ENCODE assay signal across 13 mouse cellular contexts in the genomic region with DNA sequence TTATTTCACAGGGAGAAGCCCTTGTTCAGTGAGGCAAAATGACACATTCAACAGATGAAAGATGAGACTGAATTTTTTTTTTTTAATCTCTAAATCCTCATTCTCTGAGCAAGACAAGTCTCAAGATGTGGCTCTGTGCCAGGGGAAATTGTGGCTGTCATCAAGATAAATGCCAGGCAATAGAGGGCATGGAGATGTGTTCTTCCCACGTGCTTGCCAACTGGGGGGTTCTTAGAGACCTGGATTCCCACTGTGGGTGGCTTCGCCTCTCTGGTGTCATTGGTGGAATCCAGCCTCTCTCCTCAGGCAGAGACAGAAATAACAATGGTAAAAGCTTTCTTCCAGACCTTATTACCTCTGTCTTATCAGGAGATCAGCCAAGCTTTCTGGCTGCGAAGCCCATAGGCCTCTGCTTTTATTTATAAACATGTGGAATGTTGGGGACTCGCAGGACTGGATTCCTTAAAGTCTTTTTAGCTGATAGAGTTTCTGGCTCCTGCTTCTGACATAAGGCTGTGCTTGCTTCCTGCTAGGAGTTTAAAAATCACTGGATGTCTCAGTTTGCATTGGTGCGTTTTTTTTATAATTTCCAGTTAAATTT. TPM values are rescaled to one million over a fixed set of nuclear protein-coding genes. Genes with fewer than 3 reads are reported as not detected.
A peak's percentile ranks its signal among the peaks of the same experiment; 100 is the strongest.
DNase-seq lines count a peak whose midpoint lies in the region; ATAC-seq and TF ChIP-seq lines count a peak whose summit lies in the region.
"Had no signal": no experiment of that assay in that cellular context is flagged by ENCODE, and none has a peak within 500 bp of the region (broad histone marks: within the 10 kb centered on the region; RNA-seq: fewer than 3 reads in every experiment).

No protein-coding gene starts in this region.

- no peak for TF ChIP-seq CTCF in hindbrain, postnatal 0 days (IDR thresholded peaks at IDR 0.05; ENCODE audit: low read depth)

- peak; percentile 25 for DNase-seq in forebrain, embryonic 14.5 days (ENCODE audit: low spot score)
- DNase-seq in hindbrain, postnatal 0 days (ENCODE audit: low spot score), result peak; percentile 46
- peak; percentile 39 for DNase-seq in right cerebral cortex, adult 18-20 months
- no peak for DNase-seq in right cerebral cortex, postnatal 25 days
- DNase-seq in gastrocnemius, adult 18-20 months (ENCODE audit: low spot score), result no peak
- DNase-seq: gastrocnemius, postnatal 14 days; spleen, adult 18-20 months had no signal

- WGBS in forebrain, embryonic 14.5 days, result 83% methylated on average over 5 of the region's 5 CpGs
- 70% methylated on average over 5 of the region's 5 CpGs for WGBS in forebrain, embryonic 16.5 days
- 58% methylated on average over 5 of the region's 5 CpGs for WGBS in hindbrain, postnatal 0 days
- WGBS in hindbrain, embryonic 16.5 days, result 65% methylated on average over 5 of the region's 5 CpGs
- 59% methylated on average over 5 of the region's 5 CpGs for WGBS in limb, embryonic 15.5 days

- no peak overlapping the region for H3K4me3 ChIP-seq in forebrain, embryonic 14.5 days (ENCODE audit: low read depth, low read length)
- H3K4me3 ChIP-seq in forebrain, embryonic 16.5 days (replicated peaks; ENCODE audit: low read length), result no peak overlapping the region
- no peak overlapping the region for H3K4me3 ChIP-seq in hindbrain, postnatal 0 days (ENCODE audit: low read length)
- no peak overlapping the region for H3K4me3 ChIP-seq in hindbrain, embryonic 16.5 days (ENCODE audit: low read length)
- no peak overlapping the region for H3K4me3 ChIP-seq in limb, embryonic 15.5 days
- H3K4me3 ChIP-seq: erythroblast, embryonic 14.5 days; limb, embryonic 13.5 days had no signal

- H3K27ac ChIP-seq in forebrain, embryonic 14.5 days (ENCODE audit: low read depth, low read length), result no peak overlapping the region
- H3K27ac ChIP-seq in forebrain, embryonic 16.5 days (ENCODE audit: low read length), result no peak overlapping the region
- no peak overlapping the region for H3K27ac ChIP-seq in hindbrain, postnatal 0 days
- H3K27ac ChIP-seq in hindbrain, embryonic 16.5 days (ENCODE audit: low read depth, low read length), result no peak overlapping the region
- H3K27ac ChIP-seq in limb, embryonic 15.5 days, result peak overlapping the region; percentile 35; the same call in 1 of the 2 replicates
- H3K27ac ChIP-seq: hindbrain, embryonic 14.5 days; limb, embryonic 13.5 days had no signal

- H3K36me3 ChIP-seq in forebrain, embryonic 14.5 days (ENCODE audit: control insufficient read depth, insufficient read depth, low read length), result no peaks in the 10 kb centered on the region
- 0 out of 2 replicates have a peak, but pooled peaks cover 2% of the 10 kb centered on the region for H3K36me3 ChIP-seq in forebrain, embryonic 16.5 days (ENCODE audit: control insufficient read depth, insufficient read depth)
- H3K36me3 ChIP-seq in hindbrain, postnatal 0 days (ENCODE audit: insufficient read depth, low read length), result no peaks in the 10 kb centered on the region
- no peaks in the 10 kb centered on the region; the same call in 1 of the 2 replicates for H3K36me3 ChIP-seq in hindbrain, embryonic 16.5 days (ENCODE audit: control insufficient read depth, insufficient read depth, low read length)
- H3K36me3 ChIP-seq in limb, embryonic 15.5 days, result peaks cover 86% of the 10 kb centered on the region

- no peak overlapping the region for H3K9ac ChIP-seq in forebrain, embryonic 14.5 days (ENCODE audit: low read length)
- H3K9ac ChIP-seq in forebrain, embryonic 16.5 days (replicated peaks; ENCODE audit: low read depth, low read length), result no peak overlapping the region
- H3K9ac ChIP-seq in hindbrain, postnatal 0 days (replicated peaks; ENCODE audit: low read length), result no peak overlapping the region
- H3K9ac ChIP-seq in hindbrain, embryonic 16.5 days (ENCODE audit: low read depth, low read length), result no peak overlapping the region
- no peak overlapping the region for H3K9ac ChIP-seq in limb, embryonic 15.5 days
- H3K9ac ChIP-seq: hindbrain, embryonic 14.5 days; limb, embryonic 13.5 days had no signal

- no peak for ATAC-seq in forebrain, embryonic 14.5 days
- ATAC-seq in forebrain, embryonic 16.5 days, result no peak
- no peak for ATAC-seq in hindbrain, postnatal 0 days
- ATAC-seq in hindbrain, embryonic 16.5 days, result no peak
- no peak for ATAC-seq in limb, embryonic 15.5 days (ENCODE audit: insufficient number of reproducible peaks, low FRiP score, low TSS enrichment, low read depth)

- no peaks in the 10 kb centered on the region for H3K27me3 ChIP-seq in forebrain, embryonic 14.5 days (replicated peaks; ENCODE audit: control insufficient read depth, insufficient read depth, low read length)
- no peaks in the 10 kb centered on the region for H3K27me3 ChIP-seq in forebrain, embryonic 16.5 days (replicated peaks; ENCODE audit: control insufficient read depth, insufficient read depth, low read length)
- no peaks in the 10 kb centered on the region for H3K27me3 ChIP-seq in hindbrain, postnatal 0 days (ENCODE audit: insufficient read depth, low read length)
- no peaks in the 10 kb centered on the region for H3K27me3 ChIP-seq in hindbrain, embryonic 16.5 days (replicated peaks; ENCODE audit: control insufficient read depth, insufficient read depth, low read length)
- H3K27me3 ChIP-seq in limb, embryonic 15.5 days, result no peaks in the 10 kb centered on the region
- H3K27me3 ChIP-seq: limb, embryonic 13.5 days had no signal

- no peaks in the 10 kb centered on the region for H3K9me3 ChIP-seq in forebrain, embryonic 14.5 days (replicated peaks; ENCODE audit: control insufficient read depth, low read length)
- H3K9me3 ChIP-seq in forebrain, embryonic 16.5 days (ENCODE audit: control insufficient read depth, low read length), result no peaks in the 10 kb centered on the region
- H3K9me3 ChIP-seq in hindbrain, postnatal 0 days (ENCODE audit: low read length), result no peaks in the 10 kb centered on the region
- H3K9me3 ChIP-seq in hindbrain, embryonic 16.5 days (ENCODE audit: control insufficient read depth, low read length), result no peaks in the 10 kb centered on the region
- H3K9me3 ChIP-seq in limb, embryonic 15.5 days, result no peaks in the 10 kb centered on the region
- H3K9me3 ChIP-seq: limb, embryonic 13.5 days had no signal

- no peaks in the 10 kb centered on the region for H3K4me1 ChIP-seq in forebrain, embryonic 14.5 days (ENCODE audit: control insufficient read depth, insufficient read depth, low read length)
- peaks cover 6% of the 10 kb centered on the region; the same call in 1 of the 2 replicates for H3K4me1 ChIP-seq in forebrain, embryonic 16.5 days (replicated peaks; ENCODE audit: control insufficient read depth, insufficient read depth, low read length)
- peaks cover 3% of the 10 kb centered on the region; the same call in 1 of the 2 replicates for H3K4me1 ChIP-seq in hindbrain, postnatal 0 days (ENCODE audit: insufficient read depth, low read length)
- H3K4me1 ChIP-seq in hindbrain, embryonic 16.5 days (ENCODE audit: control insufficient read depth, insufficient read depth, low read depth, low read length), result no peaks in the 10 kb centered on the region
- 0 out of 2 replicates have a peak, but pooled peaks cover 6% of the 10 kb centered on the region for H3K4me1 ChIP-seq in limb, embryonic 15.5 days

- no peak overlapping the region for H3K4me2 ChIP-seq in forebrain, embryonic 14.5 days (ENCODE audit: low read length)
- no peak overlapping the region for H3K4me2 ChIP-seq in forebrain, embryonic 16.5 days (ENCODE audit: low read length)
- no peak overlapping the region for H3K4me2 ChIP-seq in hindbrain, postnatal 0 days (ENCODE audit: low read depth, low read length)
- no peak overlapping the region for H3K4me2 ChIP-seq in hindbrain, embryonic 16.5 days (ENCODE audit: low read length)
- H3K4me2 ChIP-seq in limb, embryonic 15.5 days, result no peak overlapping the region
- H3K4me2 ChIP-seq: hindbrain, embryonic 14.5 days; limb, embryonic 13.5 days had no signal

RNA-seq across cellular contexts. Expression of a gene that starts 41.1 kb away (rescaled TPM):
- polyA plus RNA-seq in forebrain, embryonic 14.5 days (2014; fragmentation: Nextera tagmentation; extraction: Ambion mirVana), result 13.6 and 17.5 TPM in 2 replicates
- polyA plus RNA-seq in forebrain, embryonic 16.5 days (2015; fragmentation: Nextera tagmentation; extraction: Ambion mirVana), result 21.5 and 25.5 TPM in 2 replicates
- total RNA-seq in hindbrain, postnatal 0 days (2014; rRNA removed), result 30.9 and 36.0 TPM in 2 replicates
- polyA plus RNA-seq in hindbrain, postnatal 0 days (2015; fragmentation: Nextera tagmentation; extraction: Ambion mirVana), result 11.7 and 12.1 TPM in 2 replicates
- polyA plus RNA-seq in hindbrain, embryonic 16.5 days (2015; fragmentation: Nextera tagmentation; extraction: Ambion mirVana), result 16.9 and 23.7 TPM in 2 replicates
- 68.1 and 71.0 TPM in 2 replicates for polyA plus RNA-seq in limb, embryonic 15.5 days (2015; fragmentation: Nextera tagmentation; extraction: Ambion mirVana)
- total RNA-seq in gastrocnemius, adult 18-20 months (2021), result 10 to 100 TPM; 10.8 to 13.2 TPM

RNA-seq across cellular contexts. Expression of a gene that starts 45.1 kb away (rescaled TPM):
- polyA plus RNA-seq in forebrain, embryonic 14.5 days (2014; fragmentation: Nextera tagmentation; extraction: Ambion mirVana), result 121 and 135 TPM in 2 replicates
- 121 and 136 TPM in 2 replicates for polyA plus RNA-seq in forebrain, embryonic 16.5 days (2015; fragmentation: Nextera tagmentation; extraction: Ambion mirVana)
- total RNA-seq in hindbrain, postnatal 0 days (2014; rRNA removed), result 28.4 and 39.5 TPM in 2 replicates
- polyA plus RNA-seq in hindbrain, postnatal 0 days (2015; fragmentation: Nextera tagmentation; extraction: Ambion mirVana), result 128 and 138 TPM in 2 replicates
- polyA plus RNA-seq in hindbrain, embryonic 16.5 days (2015; fragmentation: Nextera tagmentation; extraction: Ambion mirVana), result 122 and 130 TPM in 2 replicates
- polyA plus RNA-seq in limb, embryonic 15.5 days (2015; fragmentation: Nextera tagmentation; extraction: Ambion mirVana), result 119 and 123 TPM in 2 replicates
- total RNA-seq in gastrocnemius, adult 18-20 months (2021), result 100 to 1,000 TPM; 177 to 200 TPM

Comparison
In these comparisons a context has a peak if more than half of its experiments do, and no peak if none do; other contexts are left out.
1. DNase-seq: peak in forebrain, embryonic 14.5 days (single experiment), hindbrain, postnatal 0 days (single experiment) and right cerebral cortex, adult 18-20 months (single experiment); none in right cerebral cortex, postnatal 25 days (single experiment) and gastrocnemius, adult 18-20 months (single experiment).